In genomic region chr9:44130034-44130433, GRCm38 (mm10) we compare ENCODE assay signal across 8 mouse cellular contexts. TPM values are rescaled to one million over a fixed set of nuclear protein-coding genes. Genes with fewer than 3 reads are reported as not detected.
DNase-seq lines count a peak whose midpoint lies in the region; ATAC-seq lines count a peak whose summit lies in the region.

No protein-coding gene starts in this region.

- ATAC-seq in forebrain, embryonic 13.5 days: peak; percentile 31; the same call in 1 of the 2 replicates
- ATAC-seq in midbrain, embryonic 11.5 days (ENCODE audit: low FRiP score): peak; percentile 65

- peaks cover 56% of the 10 kb centered on the region for H3K4me1 ChIP-seq in forebrain, embryonic 13.5 days
- H3K4me1 ChIP-seq in limb, embryonic 10.5 days: peaks cover 63% of the 10 kb centered on the region
- peaks cover 39% of the 10 kb centered on the region for H3K4me1 ChIP-seq in midbrain, embryonic 11.5 days (ENCODE audit: control insufficient read depth, insufficient read depth, low read length)

- H3K36me3 ChIP-seq in forebrain, embryonic 13.5 days (ENCODE audit: poor library complexity, severe bottlenecking): no peaks in the 10 kb centered on the region
- no peaks in the 10 kb centered on the region for H3K36me3 ChIP-seq in limb, embryonic 10.5 days
- H3K36me3 ChIP-seq in midbrain, embryonic 11.5 days (ENCODE audit: control insufficient read depth, insufficient read depth, low read length): no peaks in the 10 kb centered on the region
- no peaks in the 10 kb centered on the region for H3K36me3 ChIP-seq in splenic B cell, adult 2 months (ENCODE audit: control insufficient read depth, insufficient read depth, low read length, poor library complexity, severe bottlenecking)

- peak overlapping the region; percentile 41 for H3K4me3 ChIP-seq in forebrain, embryonic 13.5 days
- peak overlapping the region; percentile 58 for H3K4me3 ChIP-seq in limb, embryonic 10.5 days
- H3K4me3 ChIP-seq in midbrain, embryonic 11.5 days (ENCODE audit: low read depth, low read length): peak overlapping the region; percentile 30

- peaks cover 38% of the 10 kb centered on the region for H3K27me3 ChIP-seq in forebrain, embryonic 13.5 days
- H3K27me3 ChIP-seq in limb, embryonic 10.5 days (ENCODE audit: low read depth, poor library complexity, severe bottlenecking): peaks cover 48% of the 10 kb centered on the region
- peaks cover 17% of the 10 kb centered on the region for H3K27me3 ChIP-seq in midbrain, embryonic 11.5 days (ENCODE audit: control insufficient read depth, insufficient read depth, low read length)
- H3K27me3 ChIP-seq in splenic B cell, adult 2 months (ENCODE audit: control insufficient read depth, insufficient read depth, low read length, poor library complexity, severe bottlenecking): peaks cover 3% of the 10 kb centered on the region; the same call in 1 of the 2 replicates

- peak overlapping the region; percentile 67 for H3K9ac ChIP-seq in forebrain, embryonic 13.5 days
- peak overlapping the region; percentile 64 for H3K9ac ChIP-seq in midbrain, embryonic 11.5 days (ENCODE audit: low read length)

- peak overlapping the region; percentile 48 for H3K27ac ChIP-seq in forebrain, embryonic 13.5 days
- peak overlapping the region; percentile 83 for H3K27ac ChIP-seq in limb, embryonic 10.5 days
- peak overlapping the region; percentile 77 for H3K27ac ChIP-seq in midbrain, embryonic 11.5 days (ENCODE audit: low read depth, low read length)

- peak; percentile 77 for DNase-seq in 3134 (ENCODE audit: extremely low read depth, insufficient read length, low spot score)
- peak; percentile 81 to 89 for DNase-seq in adrenal gland, adult (ENCODE audit: inconsistent age in 2 of 2, low spot score in 1 of 2)
- peak; percentile 80 to 85 for DNase-seq in heart, postnatal 36 days
- DNase-seq in limb, embryonic 10.5 days (ENCODE audit: low spot score): peak; percentile 76
- peak; percentile 95 for DNase-seq in midbrain, embryonic 11.5 days (ENCODE audit: low spot score, missing footprints)
- DNase-seq in splenic B cell, adult 2 months (ENCODE audit: low read depth, low spot score): peak; percentile 69
- DNase-seq in frontal cortex, postnatal 36 days (ENCODE audit: low spot score in 2 of 2): no peak

- no peaks in the 10 kb centered on the region for H3K9me3 ChIP-seq in forebrain, embryonic 13.5 days (replicated peaks)
- H3K9me3 ChIP-seq in limb, embryonic 10.5 days (replicated peaks): no peaks in the 10 kb centered on the region
- H3K9me3 ChIP-seq in midbrain, embryonic 11.5 days (ENCODE audit: control insufficient read depth, low read length): no peaks in the 10 kb centered on the region

- H3K4me2 ChIP-seq in forebrain, embryonic 13.5 days: peak overlapping the region; percentile 70
- peak overlapping the region; percentile 67 for H3K4me2 ChIP-seq in midbrain, embryonic 11.5 days

- intact Hi-C loops in heart, postnatal 36 days (cut with DNase I): no loop called here

- under 1% methylated on average over 27 of the region's 27 CpGs for WGBS in forebrain, embryonic 13.5 days
- WGBS in limb, embryonic 10.5 days: under 1% methylated on average over 27 of the region's 27 CpGs
- WGBS in midbrain, embryonic 11.5 days: 0% methylated on average over 27 of the region's 27 CpGs

RNA-seq across cellular contexts. Expression of gene Mcam, which starts 4.2 kb away (rescaled TPM):
- 15.6 and 16.7 TPM in 2 replicates for polyA plus RNA-seq in forebrain, embryonic 13.5 days (2015; fragmentation: Nextera tagmentation; extraction: Ambion mirVana)
- total RNA-seq in heart, postnatal 36 days (2021): 10 to 100 TPM; 38.7 to 39.3 TPM
- 9.8 and 10.1 TPM in 2 replicates for polyA plus RNA-seq in limb, embryonic 10.5 days (2016; fragmentation: Nextera tagmentation; extraction: Ambion mirVana)
- polyA plus RNA-seq in midbrain, embryonic 11.5 days (2014; fragmentation: Nextera tagmentation; extraction: Ambion mirVana): 14.5 and 15.2 TPM in 2 replicates

RNA-seq across cellular contexts. Expression of gene Rnf26, which starts 16.7 kb away (rescaled TPM):
- polyA plus RNA-seq in forebrain, embryonic 13.5 days (2015; fragmentation: Nextera tagmentation; extraction: Ambion mirVana): 45.7 and 50.1 TPM in 2 replicates
- 1 to 10 TPM; 6.7 to 7.6 TPM for total RNA-seq in heart, postnatal 36 days (2021)
- polyA plus RNA-seq in limb, embryonic 10.5 days (2016; fragmentation: Nextera tagmentation; extraction: Ambion mirVana): 88.1 and 97.0 TPM in 2 replicates
- 49.5 and 56.4 TPM in 2 replicates for polyA plus RNA-seq in midbrain, embryonic 11.5 days (2014; fragmentation: Nextera tagmentation; extraction: Ambion mirVana)

RNA-seq across cellular contexts. Expression of gene Gm49380, which starts 16.7 kb away (rescaled TPM):
- 0.19 TPM in 1 of 2 replicates, not detected in the other for polyA plus RNA-seq in forebrain, embryonic 13.5 days (2015; fragmentation: Nextera tagmentation; extraction: Ambion mirVana)
- under 1 TPM in 1 of 2 experiments, not detected in 1; 0.14 TPM for total RNA-seq in heart, postnatal 36 days (2021)
- 0.10 and 0.35 TPM in 2 replicates for polyA plus RNA-seq in limb, embryonic 10.5 days (2016; fragmentation: Nextera tagmentation; extraction: Ambion mirVana)
- polyA plus RNA-seq in midbrain, embryonic 11.5 days (2014; fragmentation: Nextera tagmentation; extraction: Ambion mirVana): 0.23 and 0.36 TPM in 2 replicates

RNA-seq across cellular contexts. Expression of gene C1qtnf5, which starts 23.0 kb away (rescaled TPM):
- 1.0 and 1.2 TPM in 2 replicates for polyA plus RNA-seq in forebrain, embryonic 13.5 days (2015; fragmentation: Nextera tagmentation; extraction: Ambion mirVana)
- total RNA-seq in heart, postnatal 36 days (2021): 1 to 10 TPM; 8.4 to 8.9 TPM
- 0.24 TPM in 1 of 2 replicates, not detected in the other for polyA plus RNA-seq in limb, embryonic 10.5 days (2016; fragmentation: Nextera tagmentation; extraction: Ambion mirVana)
- 0.85 and 0.99 TPM in 2 replicates for polyA plus RNA-seq in midbrain, embryonic 11.5 days (2014; fragmentation: Nextera tagmentation; extraction: Ambion mirVana)

RNA-seq across cellular contexts. Expression of gene Mfrp, which starts 28.5 kb away (rescaled TPM):
- polyA plus RNA-seq in forebrain, embryonic 13.5 days (2015; fragmentation: Nextera tagmentation; extraction: Ambion mirVana): 0.06 and 0.23 TPM in 2 replicates
- not detected for total RNA-seq in heart, postnatal 36 days (2021)
- polyA plus RNA-seq in limb, embryonic 10.5 days (2016; fragmentation: Nextera tagmentation; extraction: Ambion mirVana): 0.13 and 0.14 TPM in 2 replicates
- polyA plus RNA-seq in midbrain, embryonic 11.5 days (2014; fragmentation: Nextera tagmentation; extraction: Ambion mirVana): not detected in 2 replicates

Comparison
In these comparisons a context has a peak if more than half of its experiments do, and no peak if none do; other contexts are left out.
1. DNase-seq: peak in 3134 (single experiment), adrenal gland, adult (2 of 2), heart, postnatal 36 days (2 of 2), limb, embryonic 10.5 days (single experiment), midbrain, embryonic 11.5 days (single experiment) and splenic B cell, adult 2 months (single experiment); none in frontal cortex, postnatal 36 days (0 of 2).
2. Peak in every context shown above with its lines, with median percentiles within 50 percentile points of each other: H3K27ac ChIP-seq and H3K4me3 ChIP-seq.